Mouse (Mus musculus) thymus, postnatal 4 days (tissue): ENCODE measurements around the gene Gng12.

Source experiments
- DNase-seq: peaks from one replicate; pipeline ENCODE4 v3.0.0; 2021

Gene Gng12

GRCm38 (mm10) chr6:67057991-67058696 is 161.9 kb downstream of the Gng12 start:
- DNase-seq = no peak

GRCm38 (mm10) chr6:67060057-67060456 is 163.9 kb downstream of the Gng12 start:
- DNase-seq = no peak

GRCm38 (mm10) chr6:67069219-67069762 is 173.1 kb downstream of the Gng12 start:
- DNase-seq = no peak

GRCm38 (mm10) chr6:67069800-67070315 is 173.7 kb downstream of the Gng12 start:
- peak; percentile 30 for DNase-seq
